ENCODE assay signal across 12 mouse cellular contexts in genomic region chr13:97311340-97311739, GRCm38 (mm10).
DNase-seq lines count a peak whose midpoint lies in the region; ATAC-seq and TF ChIP-seq lines count a peak whose summit lies in the region.
"Had no signal": no experiment of that assay in that cellular context is flagged by ENCODE, and none has a peak within 500 bp of the region (broad histone marks: within the 10 kb centered on the region; RNA-seq: fewer than 3 reads in every experiment).

No protein-coding gene starts in this region.

- peak overlapping the region; percentile 67 for H3K27ac ChIP-seq in heart, postnatal 0 days (ENCODE audit: low read depth)
- H3K27ac ChIP-seq in lung, embryonic 14.5 days (ENCODE audit: low read depth), result 0 out of 2 replicates have a peak overlapping the region, but pooled peaks have one; percentile 42
- H3K27ac ChIP-seq in layer of hippocampus, adult 2 months, result no peak overlapping the region

- intact Hi-C loops in heart, postnatal 10 days (cut with DNase I), result loop anchor here (5.0 kb wide), 1 partner anchor 69 kb away; the partner anchor contains the start of gene Enc1
- intact Hi-C loops in left cerebral cortex, postnatal 10 days (cut with DNase I), result no loop called here

- no peak overlapping the region for H3K4me2 ChIP-seq in heart, postnatal 0 days (ENCODE audit: low read depth, low read length)
- no peak overlapping the region for H3K4me2 ChIP-seq in lung, embryonic 14.5 days

- H3K36me3 ChIP-seq in heart, postnatal 0 days (replicated peaks; ENCODE audit: control insufficient read depth, insufficient read depth, low read length), result no peaks in the 10 kb centered on the region
- H3K36me3 ChIP-seq in lung, embryonic 14.5 days (ENCODE audit: insufficient read depth), result no peaks in the 10 kb centered on the region

- no peaks in the 10 kb centered on the region for H3K9me3 ChIP-seq in heart, postnatal 0 days (replicated peaks; ENCODE audit: control insufficient read depth, low read length)
- H3K9me3 ChIP-seq in lung, embryonic 14.5 days (ENCODE audit: low read depth, low read length), result no peaks in the 10 kb centered on the region

- 0 out of 2 replicates have a peak, but pooled peaks have one; percentile 33 for TF ChIP-seq EP300 in heart, postnatal 0 days (IDR thresholded peaks at IDR 0.05; ENCODE audit: low read depth)

- 42% methylated on average over 4 of the region's 4 CpGs for WGBS in heart, postnatal 0 days
- WGBS in lung, embryonic 14.5 days, result 24% methylated on average over 4 of the region's 4 CpGs

- no peak for ATAC-seq in heart, postnatal 0 days (ENCODE audit: insufficient read depth, low read depth)
- no peak for ATAC-seq in lung, embryonic 14.5 days (ENCODE audit: insufficient read depth)

- DNase-seq in heart, postnatal 0 days (ENCODE audit: low spot score), result peak; percentile 43
- no peak for DNase-seq in heart, postnatal 10 days
- DNase-seq in lung, embryonic 14.5 days, result no peak
- no peak for DNase-seq in lung, adult 18-20 months
- peak; percentile 4 for DNase-seq in NIH3T3 (ENCODE audit: low read depth)
- DNase-seq in embryo, embryonic 9.5 days (ENCODE audit: extremely low spot score), result peak; percentile 65
- no peak for DNase-seq in left cerebral cortex, postnatal 10 days (ENCODE audit: extremely low spot score in 1 of 2, low spot score in 2 of 2)
- DNase-seq in layer of hippocampus, adult 2 months (ENCODE audit: low spot score in 2 of 2), result no peak
- DNase-seq: cerebellum, adult 9-10 months; heart, postnatal 14 days; thymus, postnatal 36 days had no signal

- H3K4me1 ChIP-seq in heart, postnatal 0 days (ENCODE audit: control insufficient read depth, insufficient read depth), result peaks cover 31% of the 10 kb centered on the region
- peaks cover 8% of the 10 kb centered on the region for H3K4me1 ChIP-seq in lung, embryonic 14.5 days (ENCODE audit: insufficient read depth)

- H3K9ac ChIP-seq in heart, postnatal 0 days (replicated peaks; ENCODE audit: low read depth, low read length), result no peak overlapping the region
- no peak overlapping the region for H3K9ac ChIP-seq in lung, embryonic 14.5 days

- H3K27me3 ChIP-seq in heart, postnatal 0 days (ENCODE audit: control insufficient read depth, insufficient read depth, low read length), result no peaks in the 10 kb centered on the region
- no peaks in the 10 kb centered on the region for H3K27me3 ChIP-seq in lung, embryonic 14.5 days (ENCODE audit: insufficient read depth, low read length)

- no peak for TF ChIP-seq CTCF in heart, postnatal 0 days (IDR thresholded peaks at IDR 0.05; ENCODE audit: low read depth)
- no peak for TF ChIP-seq CTCF in lung, embryonic 14.5 days (IDR thresholded peaks at IDR 0.05; ENCODE audit: low read depth)
- no peak for TF ChIP-seq CTCF in layer of hippocampus, adult 2 months (conservative IDR thresholded peaks at IDR 0.05)

- no peak overlapping the region for H3K4me3 ChIP-seq in heart, postnatal 0 days (ENCODE audit: low read depth, low read length)
- H3K4me3 ChIP-seq in lung, embryonic 14.5 days (ENCODE audit: low read depth, low read length), result no peak overlapping the region
- H3K4me3 ChIP-seq in layer of hippocampus, adult 2 months, result no peak overlapping the region
- H3K4me3 ChIP-seq: erythroblast, embryonic 14.5 days had no signal

Comparison
In these comparisons a context has a peak if more than half of its experiments do, and no peak if none do; other contexts are left out.
1. DNase-seq: peak in heart, postnatal 0 days (single experiment), NIH3T3 (single experiment) and embryo, embryonic 9.5 days (single experiment); none in heart, postnatal 10 days (0 of 2), lung, embryonic 14.5 days (single experiment), lung, adult 18-20 months (0 of 2), left cerebral cortex, postnatal 10 days (0 of 2) and layer of hippocampus, adult 2 months (0 of 2).